Comparison of ENCODE assay signal across 8 mouse cellular contexts in the genomic region with DNA sequence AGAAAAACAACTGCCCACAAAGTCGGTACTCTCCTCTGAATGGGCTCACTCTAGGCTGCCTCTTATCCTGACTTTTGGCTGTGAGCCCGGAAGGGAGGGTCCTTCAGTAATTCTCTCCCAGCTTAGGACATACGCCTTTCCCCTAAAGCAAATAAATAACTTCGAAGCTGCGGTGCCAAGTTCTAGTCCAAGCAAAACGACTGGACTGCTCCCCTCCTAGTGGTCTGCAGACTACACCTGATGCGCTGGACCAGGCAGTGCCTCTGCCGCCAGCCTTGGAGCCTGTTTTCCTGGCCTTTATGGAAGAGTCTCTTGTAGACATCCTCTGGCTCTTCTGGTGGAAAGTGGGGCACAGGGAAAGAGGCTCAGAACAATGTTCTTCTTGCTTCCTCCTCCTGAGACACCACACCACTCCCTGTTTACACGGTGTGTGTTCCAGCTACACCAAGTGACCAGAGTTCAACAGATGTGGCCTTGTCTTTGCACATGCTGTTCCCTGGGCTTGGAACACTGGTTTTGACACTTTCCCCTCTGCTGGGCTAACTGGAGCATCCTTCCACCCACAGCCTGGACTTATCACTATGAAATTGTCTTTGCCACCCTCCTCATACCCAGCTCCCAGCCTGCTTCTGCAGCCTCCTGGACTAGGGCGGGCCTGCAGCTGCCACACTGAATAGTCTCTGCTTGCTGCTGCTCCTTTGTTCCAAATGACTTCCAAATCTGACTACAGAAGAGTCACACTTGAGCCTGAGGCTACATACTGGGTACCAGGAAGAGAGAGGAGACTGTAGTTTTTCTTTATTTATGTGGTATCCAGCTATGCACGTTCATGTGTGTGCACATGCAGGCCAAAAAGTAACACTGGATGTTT. TPM values are rescaled to one million over a fixed set of nuclear protein-coding genes. Genes with fewer than 3 reads are reported as not detected.
DNase-seq lines count a peak whose midpoint lies in the region; ATAC-seq lines count a peak whose summit lies in the region.

No protein-coding gene starts in this region.

- peak; percentile 35 for DNase-seq in 3134 (ENCODE audit: extremely low read depth, insufficient read length, low spot score)
- peak; percentile 62 for DNase-seq in Muller cell, postnatal 12 days (ENCODE audit: inconsistent ontology term)
- DNase-seq in hindbrain, embryonic 10.5 days (ENCODE audit: low spot score), result no peak
- no peak for DNase-seq in limb, embryonic 10.5 days (ENCODE audit: low spot score)
- DNase-seq in thymus, adult 18-20 months, result no peak
- no peak for DNase-seq in layer of hippocampus, postnatal 36 days

- ATAC-seq in forebrain, embryonic 16.5 days, result peak; percentile 64
- ATAC-seq in midbrain, embryonic 16.5 days, result peak; percentile 47; the same call in 1 of the 2 replicates

- no peaks in the 10 kb centered on the region for H3K36me3 ChIP-seq in forebrain, embryonic 16.5 days (ENCODE audit: control insufficient read depth, insufficient read depth)
- peaks cover 3% of the 10 kb centered on the region; the same call in 1 of the 2 replicates for H3K36me3 ChIP-seq in hindbrain, embryonic 10.5 days
- peaks cover 4% of the 10 kb centered on the region; the same call in 1 of the 2 replicates for H3K36me3 ChIP-seq in limb, embryonic 10.5 days
- no peaks in the 10 kb centered on the region for H3K36me3 ChIP-seq in midbrain, embryonic 16.5 days (ENCODE audit: control insufficient read depth, insufficient read depth, low read length)

- no peak overlapping the region for H3K4me2 ChIP-seq in forebrain, embryonic 16.5 days (ENCODE audit: low read length)
- H3K4me2 ChIP-seq in midbrain, embryonic 16.5 days (ENCODE audit: low read length), result no peak overlapping the region

- peak overlapping the region; percentile 28; the same call in 1 of the 2 replicates for H3K27ac ChIP-seq in forebrain, embryonic 16.5 days (ENCODE audit: low read length)
- peak overlapping the region; percentile 74 for H3K27ac ChIP-seq in hindbrain, embryonic 10.5 days
- peak overlapping the region; percentile 59 for H3K27ac ChIP-seq in limb, embryonic 10.5 days
- peak overlapping the region; percentile 50 for H3K27ac ChIP-seq in midbrain, embryonic 16.5 days (ENCODE audit: low read length)

- H3K27me3 ChIP-seq in forebrain, embryonic 16.5 days (replicated peaks; ENCODE audit: control insufficient read depth, insufficient read depth, low read length), result no peaks in the 10 kb centered on the region
- no peaks in the 10 kb centered on the region for H3K27me3 ChIP-seq in hindbrain, embryonic 10.5 days (ENCODE audit: insufficient read depth, poor library complexity, severe bottlenecking)
- no peaks in the 10 kb centered on the region for H3K27me3 ChIP-seq in limb, embryonic 10.5 days (ENCODE audit: low read depth, poor library complexity, severe bottlenecking)
- no peaks in the 10 kb centered on the region for H3K27me3 ChIP-seq in midbrain, embryonic 16.5 days (ENCODE audit: control insufficient read depth, insufficient read depth, low read depth, low read length)

- no peak overlapping the region for H3K9ac ChIP-seq in forebrain, embryonic 16.5 days (replicated peaks; ENCODE audit: low read depth, low read length)
- H3K9ac ChIP-seq in midbrain, embryonic 16.5 days (ENCODE audit: low read depth, low read length), result 0 out of 2 replicates have a peak overlapping the region, but pooled peaks have one; percentile 22

- no peak overlapping the region for H3K4me3 ChIP-seq in forebrain, embryonic 16.5 days (replicated peaks; ENCODE audit: low read length)
- H3K4me3 ChIP-seq in hindbrain, embryonic 10.5 days, result no peak overlapping the region
- H3K4me3 ChIP-seq in limb, embryonic 10.5 days, result no peak overlapping the region
- no peak overlapping the region for H3K4me3 ChIP-seq in midbrain, embryonic 16.5 days (ENCODE audit: low read depth, low read length)

- 32% methylated on average over 11 of the region's 11 CpGs for WGBS in forebrain, embryonic 16.5 days
- WGBS in hindbrain, embryonic 10.5 days, result 74% methylated on average over 11 of the region's 11 CpGs
- 78% methylated on average over 11 of the region's 11 CpGs for WGBS in limb, embryonic 10.5 days
- 44% methylated on average over 11 of the region's 11 CpGs for whole genome bisulfite sequencing in midbrain, embryonic 16.5 days

- no peaks in the 10 kb centered on the region for H3K9me3 ChIP-seq in forebrain, embryonic 16.5 days (ENCODE audit: control insufficient read depth, low read length)
- H3K9me3 ChIP-seq in hindbrain, embryonic 10.5 days, result no peaks in the 10 kb centered on the region
- H3K9me3 ChIP-seq in limb, embryonic 10.5 days (replicated peaks), result no peaks in the 10 kb centered on the region
- no peaks in the 10 kb centered on the region for H3K9me3 ChIP-seq in midbrain, embryonic 16.5 days (replicated peaks; ENCODE audit: control insufficient read depth, low read length, poor library complexity, severe bottlenecking)

- peaks cover 16% of the 10 kb centered on the region for H3K4me1 ChIP-seq in forebrain, embryonic 16.5 days (replicated peaks; ENCODE audit: control insufficient read depth, insufficient read depth, low read length)
- H3K4me1 ChIP-seq in hindbrain, embryonic 10.5 days (replicated peaks), result peaks cover 22% of the 10 kb centered on the region
- peaks cover 42% of the 10 kb centered on the region for H3K4me1 ChIP-seq in limb, embryonic 10.5 days
- peaks cover 15% of the 10 kb centered on the region for H3K4me1 ChIP-seq in midbrain, embryonic 16.5 days (ENCODE audit: control insufficient read depth, insufficient read depth, low read length)

RNA-seq across cellular contexts. Expression of gene Ascc1, which starts 23.5 kb away (rescaled TPM):
- 45.1 and 50.0 TPM in 2 replicates for polyA plus RNA-seq in forebrain, embryonic 16.5 days (2015; fragmentation: Nextera tagmentation; extraction: Ambion mirVana)
- 35.8 and 37.0 TPM in 2 replicates for polyA plus RNA-seq in hindbrain, embryonic 10.5 days (2016; fragmentation: Nextera tagmentation; extraction: Ambion mirVana)
- 32.1 and 36.5 TPM in 2 replicates for polyA plus RNA-seq in limb, embryonic 10.5 days (2016; fragmentation: Nextera tagmentation; extraction: Ambion mirVana)
- polyA plus RNA-seq in midbrain, embryonic 16.5 days (2015; fragmentation: Nextera tagmentation; extraction: Ambion mirVana), result 54.0 and 54.5 TPM in 2 replicates
- total RNA-seq in layer of hippocampus, postnatal 36 days (2021), result 10 to 100 TPM; 14.3 to 18.1 TPM

RNA-seq across cellular contexts. Expression of gene Anapc16, which starts 23.8 kb away (rescaled TPM):
- 112 and 115 TPM in 2 replicates for polyA plus RNA-seq in forebrain, embryonic 16.5 days (2015; fragmentation: Nextera tagmentation; extraction: Ambion mirVana)
- polyA plus RNA-seq in hindbrain, embryonic 10.5 days (2016; fragmentation: Nextera tagmentation; extraction: Ambion mirVana), result 111 and 114 TPM in 2 replicates
- polyA plus RNA-seq in limb, embryonic 10.5 days (2016; fragmentation: Nextera tagmentation; extraction: Ambion mirVana), result 103 and 111 TPM in 2 replicates
- 98.9 and 104 TPM in 2 replicates for polyA plus RNA-seq in midbrain, embryonic 16.5 days (2015; fragmentation: Nextera tagmentation; extraction: Ambion mirVana)
- 10 to 100 TPM; 69.8 to 71.1 TPM for total RNA-seq in layer of hippocampus, postnatal 36 days (2021)

RNA-seq across cellular contexts. Expression of gene Ddit4, which starts 27.5 kb away (rescaled TPM):
- 75.5 and 79.6 TPM in 2 replicates for polyA plus RNA-seq in forebrain, embryonic 16.5 days (2015; fragmentation: Nextera tagmentation; extraction: Ambion mirVana)
- polyA plus RNA-seq in hindbrain, embryonic 10.5 days (2016; fragmentation: Nextera tagmentation; extraction: Ambion mirVana), result 37.5 and 37.6 TPM in 2 replicates
- polyA plus RNA-seq in limb, embryonic 10.5 days (2016; fragmentation: Nextera tagmentation; extraction: Ambion mirVana), result 30.3 and 58.7 TPM in 2 replicates
- polyA plus RNA-seq in midbrain, embryonic 16.5 days (2015; fragmentation: Nextera tagmentation; extraction: Ambion mirVana), result 52.7 and 66.3 TPM in 2 replicates
- 10 to 100 TPM; 89.5 to 96.2 TPM for total RNA-seq in layer of hippocampus, postnatal 36 days (2021)

Comparison
In these comparisons a context has a peak if more than half of its experiments do, and no peak if none do; other contexts are left out.
1. DNase-seq: peak in 3134 (single experiment) and Muller cell, postnatal 12 days (single experiment); none in hindbrain, embryonic 10.5 days (single experiment), limb, embryonic 10.5 days (single experiment), thymus, adult 18-20 months (0 of 2) and layer of hippocampus, postnatal 36 days (0 of 2).
2. Peak in every context shown above with its lines, with median percentiles within 50 percentile points of each other: H3K27ac ChIP-seq.